Mouse (Mus musculus) lung, adult 10 weeks (tissue): Measurements from ENCODE around the gene Col10a1. TPM values are rescaled to one million over a fixed set of nuclear protein-coding genes. Genes with fewer than 3 reads are reported as not detected.

Source experiments
- polyA plus RNA-seq: library from polyadenylated mRNA; stranded (reverse); fragments of 350-450 nt; fragmentation: Illumina TruSeq; extraction: RNeasy Lipid Tissue Mini Kit (QIAGEN cat#74804); gene quantifications from one replicate; pipeline ENCODE4 v1.2.3, GENCODE M21; 2014; ENCODE audit warnings: low read depth, low replicate concordance; ENCODE audit not compliant: insufficient read depth

The Col10a1 gene
- polyA plus RNA-seq = not detected

GRCm38 (mm10) chr10:34389681-34390080 is at the start of gene Col10a1:
Col10a1 (plus strand) TSS chr10:34389981.

DNA sequence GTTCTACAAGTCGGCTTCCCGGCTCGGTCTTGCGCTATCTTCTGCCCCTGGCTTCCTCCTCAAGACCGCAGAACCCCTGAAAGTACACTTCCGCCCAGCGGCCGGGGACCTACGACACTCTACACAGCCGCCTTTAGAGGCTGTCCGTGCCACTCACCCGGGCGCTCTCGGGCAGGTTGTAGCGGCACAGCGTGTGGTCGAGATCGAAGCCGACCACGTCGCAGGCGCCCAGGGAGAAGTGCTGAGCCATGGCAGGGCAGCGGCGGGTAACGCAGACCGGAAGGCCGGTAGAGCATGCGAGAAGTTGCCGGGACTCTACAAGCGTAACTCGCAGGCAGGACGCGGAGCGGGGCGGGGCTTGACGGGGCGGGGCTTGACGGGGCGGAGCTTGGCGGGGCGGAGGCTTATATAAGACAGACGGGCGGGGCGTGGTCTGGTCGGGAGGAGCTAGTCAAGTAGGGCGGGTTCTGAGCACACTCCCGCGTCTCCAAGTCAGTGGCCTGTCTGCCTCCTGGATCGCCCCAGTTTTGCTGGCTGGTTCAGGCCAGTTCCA is 28.5 kb downstream of the Col10a1 start, which contains the start of gene Nt5dc1:
Gene Nt5dc1 (minus strand): TSS at position 349 of the 553 bp plus-strand sequence.

Other genes with a start within 250 kb of the Col10a1 start
- gene Dse, start 182.3 kb upstream of the Col10a1 start, polyA plus RNA-seq = 8.7 TPM
- gene Tspyl1, start 107.8 kb upstream of the Col10a1 start, polyA plus RNA-seq = 34.0 TPM
- gene Tspyl4, start 92.5 kb upstream of the Col10a1 start, polyA plus RNA-seq = 21.4 TPM
- 9.6 TPM for gene Nt5dc1, start 28.6 kb downstream of the Col10a1 start, polyA plus RNA-seq
- 2.1 TPM for gene Frk, start 93.4 kb downstream of the Col10a1 start, polyA plus RNA-seq